Mouse (Mus musculus) layer of hippocampus, adult 11-12 months (tissue): ENCODE results near the gene Rabac1.

Source experiments
- DNase-seq: peaks from one replicate; pipeline ENCODE4 v3.0.0; 2022; ENCODE audit warnings: low spot score

Rabac1 gene

GRCm38 (mm10) chr7:24980439-24980838 lies 7.9 kb upstream of the Rabac1 start:
- DNase-seq = no peak

- no peak for DNase-seq
Measured at GRCm38 (mm10) chr7:24978781-24979180, 6.2 kb upstream of the Rabac1 start.

- DNase-seq = no peak
Measured at GRCm38 (mm10) chr7:24974893-24975595, 2.5 kb upstream of the Rabac1 start.

- no peak for DNase-seq
Measured at GRCm38 (mm10) chr7:24973902-24974301, 1.3 kb upstream of the Rabac1 start.

GRCm38 (mm10) chr7:24973208-24973607 lies 654 bp upstream of the Rabac1 start:
- DNase-seq = no peak

GRCm38 (mm10) chr7:24971261-24971971 lies 1.1 kb downstream of the Rabac1 start:
- no peak for DNase-seq

GRCm38 (mm10) chr7:24970341-24970740 lies 2.2 kb downstream of the Rabac1 start:
- no peak for DNase-seq

GRCm38 (mm10) chr7:24969805-24970204 lies 2.7 kb downstream of the Rabac1 start:
- DNase-seq = peak; percentile 68

GRCm38 (mm10) chr7:24968463-24968862 lies 4.1 kb downstream of the Rabac1 start:
- DNase-seq = no peak

- no peak for DNase-seq
Measured at GRCm38 (mm10) chr7:24967966-24968365, 4.6 kb downstream of the Rabac1 start.

- peak; percentile 89 for DNase-seq
Measured at GRCm38 (mm10) chr7:24964897-24965535, 7.5 kb downstream of the Rabac1 start.

- DNase-seq = no peak
Measured at GRCm38 (mm10) chr7:24964288-24964687, 8.3 kb downstream of the Rabac1 start.

GRCm38 (mm10) chr7:24955226-24955625 lies 17.3 kb downstream of the Rabac1 start:
- no peak for DNase-seq

- DNase-seq = no peak
Measured at GRCm38 (mm10) chr7:24954450-24954849, 18.1 kb downstream of the Rabac1 start.

- no peak for DNase-seq
Measured at GRCm38 (mm10) chr7:24953966-24954365, 18.6 kb downstream of the Rabac1 start.

GRCm38 (mm10) chr7:24949958-24950623 lies 22.5 kb downstream of the Rabac1 start:
- DNase-seq = peak; percentile 64

- no peak for DNase-seq
Measured at GRCm38 (mm10) chr7:24948774-24949173, 23.8 kb downstream of the Rabac1 start.

- no peak for DNase-seq
Measured at GRCm38 (mm10) chr7:24947316-24948048, 25.1 kb downstream of the Rabac1 start.

- no peak for DNase-seq
Measured at GRCm38 (mm10) chr7:24944257-24944950, 28.1 kb downstream of the Rabac1 start, which contains the start of gene Gm4881. TSS of gene Gm4881 (minus strand) at chr7:24944494.

- no peak for DNase-seq
Measured at GRCm38 (mm10) chr7:24943641-24944040, 28.9 kb downstream of the Rabac1 start.

GRCm38 (mm10) chr7:24931651-24932050 lies 40.9 kb downstream of the Rabac1 start:
- no peak for DNase-seq
